Mouse (Mus musculus) layer of hippocampus, postnatal 14 days (tissue): ENCODE data around the gene Gpha2. TPM values are rescaled to one million over a fixed set of nuclear protein-coding genes. Genes with fewer than 3 reads are reported as not detected.

Source experiments
- DNase-seq, 2 experiments: peaks; one replicate each; pipeline ENCODE4 v3.0.0; 2021 to 2022; ENCODE audit warnings: low spot score in 2 of 2, mixed read lengths in 1 of 2
- microRNA-seq, 2 experiments: library from miRNA; unstranded; fragments of <30 nt; microRNA quantifications; one replicate each; pipeline ENCODE4 v1.2.0; 2021
- total RNA-seq, 2 experiments: library from RNA; stranded (reverse); gene quantifications; 2 replicates each; pipeline ENCODE4 v1.2.3; 2021

Gpha2 gene
- total RNA-seq, 2 experiments from 2014 or later: not detected

GRCm38 (mm10) chr19:6272053-6272452 is 45.9 kb downstream of the Gpha2 start:
- DNase-seq: no peak

DNA sequence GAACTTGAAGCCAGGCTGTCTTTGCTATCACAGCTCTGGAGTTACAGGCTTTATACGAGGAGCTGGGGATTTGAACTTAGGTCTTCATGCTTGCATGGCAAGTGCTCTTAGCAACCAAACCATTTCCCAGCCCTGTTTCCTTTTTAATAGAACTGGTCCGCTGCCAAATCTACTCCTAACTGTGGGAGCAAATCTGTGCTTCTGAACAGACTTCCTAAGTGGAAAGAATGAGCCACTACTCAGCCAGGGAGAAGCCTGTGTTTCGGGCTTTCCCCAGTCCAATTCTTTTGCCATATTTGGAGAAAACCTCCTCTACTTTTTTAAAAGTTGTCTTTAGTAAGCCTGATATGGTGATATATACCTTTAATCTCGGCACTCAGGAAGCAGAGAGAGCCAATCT is 46.6 kb downstream of the Gpha2 start:
- DNase-seq: peak in 1 of 2 experiments; percentile 70

GRCm38 (mm10) chr19:6273592-6273991 is 47.4 kb downstream of the Gpha2 start:
- DNase-seq: no peak

- DNase-seq: no peak
Observed at GRCm38 (mm10) chr19:6273998-6274608, 47.9 kb downstream of the Gpha2 start.

- peak in 1 of 2 experiments; percentile 36 for DNase-seq
Observed at GRCm38 (mm10) chr19:6275740-6276389, 49.7 kb downstream of the Gpha2 start.

- DNase-seq: peak; percentile 96 to 97
Observed at GRCm38 (mm10) chr19:6276426-6277421, 50.5 kb downstream of the Gpha2 start, which contains the start of gene Ehd1. Gene Ehd1, plus strand, starts transcription at chr19:6276725.

Small RNAs within 50 kb of the gene (microRNA-seq; reads per million reads assigned to microRNA genes)
- gene Mir192 (10.9 to 13.3 reads per million in 2 experiments), gene Mir194-2 (9.5 to 14.7 reads per million in 2 experiments)

Other genes starting within 250 kb of the Gpha2 start
- gene Slc22a20, start 240.2 kb upstream of the Gpha2 start, total RNA-seq: not detected
- gene Capn1, start 210.5 kb upstream of the Gpha2 start, total RNA-seq: 10 to 100 TPM; 21.3 to 23.1 TPM
- gene Syvn1, start 179.8 kb upstream of the Gpha2 start, total RNA-seq: 10 to 100 TPM; 42.5 to 45.3 TPM
- gene Mrpl49, start 168.6 kb upstream of the Gpha2 start, total RNA-seq: 10 to 100 TPM; 39.9 to 50.8 TPM
- 100 to 1,000 TPM; 583 to 634 TPM for gene Fau, start 168.5 kb upstream of the Gpha2 start, total RNA-seq
- 10 to 100 TPM; 39.5 to 41.2 TPM for gene Znhit2, start 165.2 kb upstream of the Gpha2 start, total RNA-seq
- gene Tm7sf2, start 158.0 kb upstream of the Gpha2 start, total RNA-seq: 10 to 100 TPM; 40.1 to 44.2 TPM
- gene Vps51, start 149.1 kb upstream of the Gpha2 start, total RNA-seq: 10 to 100 TPM; 84.3 to 95.9 TPM
- gene Tmem262, start 146.3 kb upstream of the Gpha2 start, total RNA-seq: not detected
- gene Gm28374, start 144.1 kb upstream of the Gpha2 start, total RNA-seq: 1 to 10 TPM in 1 of 2 experiments, under 1 TPM in 1; 0.57 to 1.5 TPM
- gene Zfpl1, start 141.4 kb upstream of the Gpha2 start, total RNA-seq: 10 to 100 TPM; 33.1 to 33.7 TPM
- 1 to 10 TPM in 1 of 2 experiments, under 1 TPM in 1; 0.99 to 1.0 TPM for gene Cdca5, start 141.4 kb upstream of the Gpha2 start, total RNA-seq
- gene AC131692.1, start 132.0 kb upstream of the Gpha2 start, total RNA-seq: not detected
- not detected for gene Naaladl1, start 120.6 kb upstream of the Gpha2 start, total RNA-seq
- 10 to 100 TPM; 16.8 to 18.2 TPM for gene Sac3d1, start 107.7 kb upstream of the Gpha2 start, total RNA-seq
- gene Snx15, start 98.1 kb upstream of the Gpha2 start, total RNA-seq: 10 to 100 TPM; 42.3 to 43.7 TPM
- gene Batf2, start 85.4 kb upstream of the Gpha2 start, total RNA-seq: under 1 TPM in 1 of 2 experiments, not detected in 1; 0.39 TPM
- 10 to 100 TPM; 63.2 to 65.9 TPM for gene Arl2, start 84.8 kb upstream of the Gpha2 start, total RNA-seq
- not detected for gene Majin, start 42.0 kb upstream of the Gpha2 start, total RNA-seq
- 100 to 1,000 TPM; 158 to 170 TPM for gene Ppp2r5b, start 9.5 kb downstream of the Gpha2 start, total RNA-seq
- gene Atg2a, start 15.3 kb downstream of the Gpha2 start, total RNA-seq: 10 to 100 TPM; 35.9 to 38.2 TPM
- gene Ehd1, start 50.3 kb downstream of the Gpha2 start, total RNA-seq: 10 to 100 TPM; 68.8 to 79.0 TPM
- gene Cdc42bpg, start 80.1 kb downstream of the Gpha2 start, total RNA-seq: 1 to 10 TPM; 4.9 to 5.6 TPM
- gene Men1, start 108.6 kb downstream of the Gpha2 start, total RNA-seq: 10 to 100 TPM; 66.4 to 68.2 TPM
- gene Map4k2, start 114.8 kb downstream of the Gpha2 start, total RNA-seq: 10 to 100 TPM; 82.6 to 85.8 TPM
- gene Sf1, start 137.3 kb downstream of the Gpha2 start, total RNA-seq: 100 to 1,000 TPM; 182 to 189 TPM
- 10 to 100 TPM; 28.0 to 37.5 TPM for gene Pygm, start 158.0 kb downstream of the Gpha2 start, total RNA-seq
- gene Rasgrp2, start 173.0 kb downstream of the Gpha2 start, total RNA-seq: 10 to 100 TPM; 40.2 to 44.9 TPM
- gene Nrxn2, start 192.4 kb downstream of the Gpha2 start, total RNA-seq: 100 to 1,000 TPM; 549 to 577 TPM